Mouse (Mus musculus): ENCODE data around the gene C2cd4b. TPM values are rescaled to one million over a fixed set of nuclear protein-coding genes. Genes with fewer than 3 reads are reported as not detected.

The C2cd4b gene
- polyA plus RNA-seq, 1 experiment = 0.53 TPM

DNA sequence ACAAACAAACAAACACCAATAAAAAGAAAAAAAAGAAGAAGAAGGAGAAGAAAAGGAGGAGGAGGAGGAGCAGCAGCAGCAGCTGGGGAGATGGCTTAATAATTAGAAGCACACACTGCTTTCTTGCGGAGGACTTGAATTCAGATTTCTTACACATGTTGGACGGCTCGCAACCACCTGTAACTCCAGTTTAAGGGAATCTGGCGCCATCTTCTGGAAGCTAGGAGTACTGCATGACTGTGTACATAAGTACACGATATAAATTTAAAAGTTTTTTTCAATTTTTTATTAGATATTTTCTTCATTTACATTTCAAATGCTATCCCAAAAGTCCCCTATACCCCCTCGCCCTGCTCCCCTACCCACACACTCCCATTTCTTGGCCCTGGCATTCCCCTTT is 43.0 kb downstream of the C2cd4b start:
- TF ChIP-seq CTCF (IDR thresholded peaks at IDR 0.05; ENCODE audit: borderline replicate concordance, extremely low read depth, insufficient read depth, insufficient read length) (peak; percentile 61; the same call in 1 of the 2 replicates), POLR2A (IDR thresholded peaks at IDR 0.05; ENCODE audit: borderline replicate concordance, extremely low read depth, insufficient read depth, insufficient read length, poor library complexity, severe bottlenecking) (no peak)

DNA sequence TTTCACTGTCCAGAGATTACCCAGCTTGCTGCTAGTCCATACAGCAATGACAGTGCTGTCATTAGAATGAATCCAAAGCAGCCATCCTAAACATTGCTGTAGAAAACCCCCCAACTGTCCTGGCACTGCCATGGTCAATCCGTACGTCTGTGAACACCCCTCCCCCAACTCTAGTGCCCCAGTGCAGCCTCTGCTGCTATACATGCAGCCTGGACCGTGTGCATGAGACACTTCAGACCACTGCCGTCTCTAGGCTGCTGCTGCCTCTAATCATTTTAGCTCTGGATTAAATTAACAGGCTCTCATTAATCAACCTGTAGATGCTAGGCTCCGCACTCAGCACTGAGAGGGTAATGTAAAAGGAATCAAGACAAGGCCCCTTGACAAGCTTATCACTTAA is 47.8 kb downstream of the C2cd4b start:
- no peak for DNase-seq (ENCODE audit: low read depth)
- TF ChIP-seq POLR2A (IDR thresholded peaks at IDR 0.05; ENCODE audit: borderline replicate concordance, extremely low read depth, insufficient read depth, insufficient read length, poor library complexity, severe bottlenecking) = no peak
- no peak for TF ChIP-seq CTCF (IDR thresholded peaks at IDR 0.05; ENCODE audit: borderline replicate concordance, extremely low read depth, insufficient read depth, insufficient read length)

More for the DNA sequence above, 43.0 kb downstream of the C2cd4b start:
- DNase-seq (ENCODE audit: low read depth) = peak; percentile 79

DNA sequence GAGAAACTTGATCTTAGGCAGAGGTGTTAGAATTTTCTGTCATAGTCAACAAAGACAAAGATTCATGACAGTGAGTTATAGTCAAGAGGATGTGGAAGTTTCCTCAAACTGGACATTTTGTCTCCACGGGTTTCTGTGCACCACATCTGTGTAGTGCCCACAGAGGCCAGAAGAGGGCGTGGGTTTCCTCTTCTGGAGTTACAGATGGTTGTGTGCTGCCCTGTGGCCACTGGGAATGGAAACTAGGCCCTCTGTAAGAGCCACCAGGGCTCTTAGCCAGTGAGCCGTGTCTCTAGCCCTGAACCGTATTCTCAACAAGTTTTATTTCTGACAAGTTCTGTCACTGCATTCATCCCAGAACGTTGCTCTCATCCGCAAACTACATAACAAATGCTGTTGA is 51.3 kb downstream of the C2cd4b start:
- no peak for DNase-seq (ENCODE audit: low read depth)
- peak; percentile 27; the same call in 1 of the 2 replicates for TF ChIP-seq CTCF (IDR thresholded peaks at IDR 0.05; ENCODE audit: borderline replicate concordance, extremely low read depth, insufficient read depth, insufficient read length)
- TF ChIP-seq POLR2A (IDR thresholded peaks at IDR 0.05; ENCODE audit: borderline replicate concordance, extremely low read depth, insufficient read depth, insufficient read length, poor library complexity, severe bottlenecking) = no peak

Other genes starting within 250 kb of the C2cd4b start
- 9.2 and 17.0 TPM in 2 replicates for gene Tln2, start 199.7 kb upstream of the C2cd4b start, polyA plus RNA-seq (2012; rRNA removed)
- gene C2cd4a, start 72.9 kb downstream of the C2cd4b start, polyA plus RNA-seq (2012; rRNA removed) = 0.42 and 0.52 TPM in 2 replicates
- 19.2 and 20.7 TPM in 2 replicates for gene Vps13c, start 81.0 kb downstream of the C2cd4b start, polyA plus RNA-seq (2012; rRNA removed)